Mouse (Mus musculus) bone marrow macrophage, adult 2 months (primary cell): Measurements from ENCODE around the gene Tas1r1.

ENCODE experiments used
- CTCF ChIP-seq: IDR thresholded peaks from 2 replicates; pipeline ENCODE4 v1.5.1; 2012; ENCODE audit warnings: low read depth, mild to moderate bottlenecking, low read length, moderate library complexity
- POLR2A ChIP-seq: IDR thresholded peaks from 2 replicates; pipeline ENCODE4 v1.6.1; 2012; ENCODE audit warnings: mild to moderate bottlenecking, low read depth, low read length, borderline replicate concordance

DNA sequence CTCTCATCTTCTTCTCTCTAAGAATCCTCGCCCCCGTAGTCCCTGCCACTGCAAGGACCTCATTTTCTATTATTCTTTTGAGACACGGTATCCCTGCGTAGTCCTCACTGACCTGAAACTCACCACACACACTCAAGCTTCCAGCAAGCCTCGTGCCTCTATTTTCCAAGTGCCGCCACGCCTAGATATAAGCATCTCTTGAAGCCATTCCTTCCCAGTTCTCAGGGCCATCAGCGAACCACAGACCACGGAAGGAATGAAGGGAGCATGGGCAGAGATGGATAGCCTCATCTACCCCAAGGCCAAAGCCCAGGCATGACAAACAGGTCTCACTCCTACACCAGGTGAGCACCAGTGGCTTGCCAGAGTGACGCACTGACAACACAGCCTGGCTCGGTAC lies 13.8 kb downstream of the Tas1r1 start:
- TF ChIP-seq CTCF (no peak), POLR2A (no peak)
